Mouse (Mus musculus) liver, postnatal 0 days (tissue): ENCODE data around the gene Poll. TPM values are rescaled to one million over a fixed set of nuclear protein-coding genes. Genes with fewer than 3 reads are reported as not detected.

Experiments
- ATAC-seq: fragments of 200-750 bp; cut with Nextera tagmentation; 2 replicates; pipeline ENCODE4 v1.8.0; 2017; ENCODE audit warnings: mild to moderate bottlenecking, moderate library complexity
- DNase-seq: peaks from one replicate; pipeline ENCODE4 v3.0.0-alpha.2; 2016
- H3K27ac ChIP-seq: fragments of 300-500 bp; sonication (generic); 2 replicates; pipeline ENCODE4 v1.5.1; 2014; ENCODE audit warnings: antibody characterized with exemption, moderate library complexity, mild to moderate bottlenecking, low read depth
- H3K27me3 ChIP-seq: fragments of 300-500 bp; sonication (generic); 2 replicates; pipeline ENCODE4 v1.6.1; 2014; ENCODE audit warnings: low read length, control low read depth, mixed read lengths; ENCODE audit not compliant: insufficient read depth
- H3K36me3 ChIP-seq: fragments of 300-500 bp; sonication (generic); replicated peaks from 2 replicates; pipeline ENCODE4 v1.6.1; 2014; ENCODE audit warnings: mild to moderate bottlenecking, control low read depth, low read length, moderate library complexity, mixed read lengths; ENCODE audit not compliant: insufficient read depth
- H3K4me1 ChIP-seq: fragments of 300-500 bp; sonication (generic); 2 replicates; pipeline ENCODE4 v1.6.1; 2014; ENCODE audit warnings: antibody characterized with exemption, mild to moderate bottlenecking, control low read depth; ENCODE audit not compliant: insufficient read depth
- H3K4me2 ChIP-seq: fragments of 300-500 bp; sonication (generic); 2 replicates; pipeline ENCODE4 v1.6.1; 2014; ENCODE audit warnings: low read depth, mild to moderate bottlenecking, low read length, moderate library complexity, mixed read lengths
- H3K4me3 ChIP-seq: fragments of 300-500 bp; sonication (generic); 2 replicates; pipeline ENCODE4 v1.5.1; 2014; ENCODE audit warnings: low read depth, low read length
- H3K9ac ChIP-seq: fragments of 300-500 bp; sonication (generic); replicated peaks from 2 replicates; pipeline ENCODE4 v1.6.1; 2014; ENCODE audit warnings: mild to moderate bottlenecking, moderate library complexity
- H3K9me3 ChIP-seq: fragments of 300-500 bp; sonication (generic); 2 replicates; pipeline ENCODE4 v1.6.1; 2016; ENCODE audit warnings: mild to moderate bottlenecking, control low read depth, low read length, mixed read lengths
- CTCF ChIP-seq: sonication (generic); IDR thresholded peaks from 2 replicates; pipeline ENCODE4 v1.5.1; 2016; ENCODE audit warnings: antibody characterized with exemption, low read depth
- EP300 ChIP-seq: IDR thresholded peaks from 2 replicates; pipeline ENCODE4 v1.6.1; 2016; ENCODE audit warnings: antibody characterized with exemption, low read depth, mild to moderate bottlenecking
- WGBS: fragments of 180-500 bp; shearing (Covaris S2); extraction: QIAGEN DNeasy Blood & Tissue Kit; methylation state at CpG from one replicate; pipeline ENCODE4 v1.1.7; 2014; ENCODE audit not compliant: insufficient replicate concordance; 5-methylcytosine and 5-hydroxymethylcytosine counted together
- polyA plus RNA-seq: library from polyadenylated mRNA; unstranded; fragments of >200 nt; fragmentation: Nextera tagmentation; extraction: Ambion mirVana; gene quantifications from 2 replicates; pipeline ENCODE4 v1.2.1, GENCODE M21; 2015

Gene Poll
- polyA plus RNA-seq, 1 experiment from 2014 or later, result 3.4 TPM

GRCm38 (mm10) chr19:45516264-45516663 lies 44.1 kb downstream of the Poll start:
- H3K27ac ChIP-seq, result no peak overlapping the region
- H3K27me3 ChIP-seq, result no peaks in the 10 kb centered on the region
- TF ChIP-seq EP300 (no peak), CTCF (no peak)
- H3K4me3 ChIP-seq, result no peak overlapping the region
- H3K9me3 ChIP-seq, result no peaks in the 10 kb centered on the region
- DNase-seq (no peak), ATAC-seq (no peak)
- H3K36me3 ChIP-seq, result peaks cover 84% of the 10 kb centered on the region
- WGBS, result 92% methylated on average over 12 of the region's 12 CpGs
- H3K9ac ChIP-seq, result no peak overlapping the region
- no peak overlapping the region for H3K4me2 ChIP-seq
- no peaks in the 10 kb centered on the region for H3K4me1 ChIP-seq

DNA sequence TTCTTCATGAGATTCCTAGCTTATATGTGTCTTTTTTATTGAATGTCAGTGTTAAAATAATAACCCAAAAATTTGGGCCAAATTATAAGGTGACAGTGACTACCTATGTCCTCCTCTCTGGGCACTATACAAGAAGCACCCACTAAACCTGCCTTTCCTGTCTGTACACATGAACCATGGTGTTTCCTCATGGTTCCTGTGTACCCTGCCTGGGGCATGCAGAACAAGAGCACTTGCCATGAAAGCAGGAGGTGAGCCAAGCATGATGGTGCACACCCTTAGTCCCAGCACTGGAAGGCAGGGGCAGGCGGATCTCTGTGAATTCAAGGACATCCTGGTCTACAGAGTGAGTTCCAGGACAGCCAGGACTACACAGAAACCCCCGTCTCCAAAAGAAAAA lies 45.0 kb downstream of the Poll start:
- Histone ChIP-seq H3K36me3 (peaks cover 75% of the 10 kb centered on the region), H3K27ac (no peak overlapping the region), H3K4me1 (no peaks in the 10 kb centered on the region), H3K9me3 (no peaks in the 10 kb centered on the region), H3K27me3 (no peaks in the 10 kb centered on the region), H3K9ac (no peak overlapping the region), H3K4me3 (no peak overlapping the region), H3K4me2 (no peak overlapping the region)
- DNase-seq (no peak), ATAC-seq (no peak)
- no peak for TF ChIP-seq CTCF
- TF ChIP-seq EP300, result no peak
- WGBS, result 90% methylated on average over 2 of the region's 2 CpGs

DNA sequence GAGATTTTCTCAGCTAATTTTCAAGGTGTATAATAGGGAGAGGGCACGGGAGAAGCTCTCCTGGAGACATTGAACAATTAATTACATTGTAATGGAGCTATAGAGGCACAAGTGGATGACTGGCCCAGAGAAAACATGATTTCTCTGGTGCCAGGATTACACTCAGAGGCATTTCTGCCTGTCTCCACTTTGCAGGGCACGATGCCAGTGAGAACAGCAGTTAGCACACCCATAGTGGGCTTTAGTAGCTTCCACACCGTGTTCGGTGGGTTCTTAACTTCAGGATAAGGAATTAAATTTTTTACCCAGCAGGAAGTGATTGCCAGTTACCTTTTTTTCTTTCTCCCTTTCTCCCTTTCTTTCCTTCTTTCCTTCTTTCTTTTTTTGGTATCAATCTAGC lies 48.9 kb downstream of the Poll start:
- Histone ChIP-seq H3K4me3 (no peak overlapping the region), H3K27me3 (no peaks in the 10 kb centered on the region), H3K36me3 (peaks cover 46% of the 10 kb centered on the region), H3K27ac (no peak overlapping the region), H3K4me1 (no peaks in the 10 kb centered on the region), H3K9me3 (no peaks in the 10 kb centered on the region), H3K9ac (no peak overlapping the region), H3K4me2 (no peak overlapping the region)
- no peak for DNase-seq
- 84% methylated on average over 4 of the region's 4 CpGs for WGBS
- no peak for TF ChIP-seq EP300
- TF ChIP-seq CTCF, result no peak
- no peak for ATAC-seq

DNA sequence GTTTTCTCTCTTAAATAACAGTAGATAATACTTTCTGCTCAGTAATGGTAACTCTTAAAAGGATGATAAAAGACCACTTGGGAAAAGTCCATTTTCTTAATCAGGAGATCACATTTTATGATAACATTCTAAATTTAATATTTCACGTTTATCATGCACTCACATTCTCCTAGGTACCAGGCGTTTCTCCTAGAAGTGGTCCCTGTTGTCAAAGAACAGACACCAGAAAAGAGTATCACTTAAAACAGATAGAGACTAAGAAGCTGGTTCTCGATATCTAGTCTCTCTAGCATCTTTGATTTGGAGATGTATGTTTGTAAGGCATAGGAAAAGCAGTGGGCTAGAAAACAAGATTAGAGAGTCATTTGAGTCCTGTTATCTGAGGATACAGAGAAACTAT lies 49.7 kb downstream of the Poll start:
- TF ChIP-seq EP300 (peak; percentile 70), CTCF (no peak)
- 56% methylated on average over 3 of the region's 3 CpGs for WGBS
- peaks cover 38% of the 10 kb centered on the region for H3K36me3 ChIP-seq

DNA sequence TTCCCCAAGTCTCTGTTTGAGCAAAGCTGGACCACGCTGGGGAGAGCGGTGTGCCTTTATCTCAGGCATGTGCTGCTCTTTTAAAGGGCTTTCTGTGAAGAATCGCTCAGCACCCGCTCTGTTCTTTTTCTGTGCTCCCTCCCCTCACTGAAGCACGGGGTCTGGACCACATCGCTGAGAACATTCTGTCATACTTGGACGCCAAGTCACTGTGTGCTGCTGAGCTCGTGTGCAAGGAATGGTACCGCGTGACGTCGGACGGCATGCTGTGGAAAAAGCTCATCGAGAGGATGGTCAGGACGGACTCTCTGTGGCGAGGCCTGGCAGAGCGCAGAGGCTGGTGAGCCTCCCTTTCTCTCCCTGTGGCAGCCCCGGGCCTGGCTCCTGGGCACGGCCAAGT lies 52.8 kb downstream of the Poll start:
- Histone ChIP-seq H3K4me1 (no peaks in the 10 kb centered on the region), H3K36me3 (peaks cover 16% of the 10 kb centered on the region), H3K27ac (no peak overlapping the region), H3K9me3 (no peaks in the 10 kb centered on the region), H3K4me2 (no peak overlapping the region), H3K9ac (no peak overlapping the region), H3K27me3 (no peaks in the 10 kb centered on the region), H3K4me3 (no peak overlapping the region)
- WGBS, result 90% methylated on average over 19 of the region's 19 CpGs
- DNase-seq, result no peak
- no peak for ATAC-seq
- TF ChIP-seq EP300 (no peak), CTCF (no peak)

More for the DNA sequence above, 49.7 kb downstream of the Poll start:
- H3K9ac ChIP-seq, result no peak overlapping the region
- H3K4me1 ChIP-seq, result no peaks in the 10 kb centered on the region
- no peaks in the 10 kb centered on the region for H3K9me3 ChIP-seq
- H3K27me3 ChIP-seq, result no peaks in the 10 kb centered on the region
- DNase-seq (no peak), ATAC-seq (no peak)
- H3K27ac ChIP-seq, result no peak overlapping the region
- no peak overlapping the region for H3K4me3 ChIP-seq
- no peak overlapping the region for H3K4me2 ChIP-seq

GRCm38 (mm10) chr19:45505446-45505845 lies 54.9 kb downstream of the Poll start:
- no peaks in the 10 kb centered on the region for H3K9me3 ChIP-seq
- no peak overlapping the region for H3K4me2 ChIP-seq
- TF ChIP-seq CTCF (no peak), EP300 (no peak)
- WGBS, result 81% methylated on average over 7 of the region's 7 CpGs
- no peaks in the 10 kb centered on the region for H3K27me3 ChIP-seq
- H3K9ac ChIP-seq, result no peak overlapping the region
- no peaks in the 10 kb centered on the region for H3K4me1 ChIP-seq
- no peak overlapping the region for H3K27ac ChIP-seq
- no peak overlapping the region for H3K4me3 ChIP-seq
- no peak for ATAC-seq
- peaks cover 10% of the 10 kb centered on the region for H3K36me3 ChIP-seq
- DNase-seq, result no peak

Other genes starting within 250 kb of the Poll start
- gene Btrc, start 196.8 kb downstream of the Poll start, polyA plus RNA-seq, result 20.3 and 21.3 TPM in 2 replicates
- 12.8 and 13.1 TPM in 2 replicates for gene Gm17018, start 84 bp upstream of the Poll start, polyA plus RNA-seq
- gene Fbxw4, start 99.8 kb upstream of the Poll start, polyA plus RNA-seq, result 2.2 and 3.0 TPM in 2 replicates
- gene Fgf8, start 182.4 kb upstream of the Poll start, polyA plus RNA-seq, result not detected in 2 replicates
- 6.3 and 6.5 TPM in 2 replicates for gene Npm3, start 189.1 kb upstream of the Poll start, polyA plus RNA-seq
- 10.3 and 10.8 TPM in 2 replicates for gene Mgea5, start 223.3 kb upstream of the Poll start, polyA plus RNA-seq